Mouse (Mus musculus): Measurements from ENCODE around the gene Tcf7l1.

Tcf7l1 gene

DNA sequence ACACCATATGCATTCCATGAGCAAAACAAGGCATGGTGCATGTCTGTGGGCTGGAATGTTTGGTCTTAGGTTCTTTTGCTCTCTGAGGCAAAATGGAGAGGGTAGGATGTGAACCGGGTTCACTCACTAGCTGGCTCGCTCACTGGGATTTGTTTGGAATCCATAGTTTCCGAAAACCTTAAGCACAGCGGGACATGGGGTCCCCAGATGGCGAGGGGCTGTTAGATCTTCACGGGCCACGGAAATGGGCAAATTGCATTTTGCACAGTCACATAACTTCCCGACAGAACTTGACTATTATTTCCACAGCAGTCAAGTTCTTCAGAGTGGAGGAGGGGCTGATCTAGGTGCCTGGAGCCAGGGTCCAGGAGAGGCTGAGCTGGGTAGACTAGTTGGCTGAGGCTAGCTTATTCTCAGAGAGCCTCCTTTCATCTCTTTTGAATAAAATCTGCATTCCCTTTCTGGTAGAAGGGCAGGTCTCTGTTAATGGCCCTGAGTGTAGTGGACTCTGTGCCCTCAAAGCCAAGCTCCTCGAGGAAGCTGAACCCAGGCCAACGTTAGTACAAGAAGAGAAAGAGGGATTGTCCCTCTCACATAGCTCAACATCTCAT lies 78.1 kb downstream of the Tcf7l1 start:
- no peak for DNase-seq (ENCODE audit: low read depth in 1 of 2, low spot score in 2 of 2)

DNA sequence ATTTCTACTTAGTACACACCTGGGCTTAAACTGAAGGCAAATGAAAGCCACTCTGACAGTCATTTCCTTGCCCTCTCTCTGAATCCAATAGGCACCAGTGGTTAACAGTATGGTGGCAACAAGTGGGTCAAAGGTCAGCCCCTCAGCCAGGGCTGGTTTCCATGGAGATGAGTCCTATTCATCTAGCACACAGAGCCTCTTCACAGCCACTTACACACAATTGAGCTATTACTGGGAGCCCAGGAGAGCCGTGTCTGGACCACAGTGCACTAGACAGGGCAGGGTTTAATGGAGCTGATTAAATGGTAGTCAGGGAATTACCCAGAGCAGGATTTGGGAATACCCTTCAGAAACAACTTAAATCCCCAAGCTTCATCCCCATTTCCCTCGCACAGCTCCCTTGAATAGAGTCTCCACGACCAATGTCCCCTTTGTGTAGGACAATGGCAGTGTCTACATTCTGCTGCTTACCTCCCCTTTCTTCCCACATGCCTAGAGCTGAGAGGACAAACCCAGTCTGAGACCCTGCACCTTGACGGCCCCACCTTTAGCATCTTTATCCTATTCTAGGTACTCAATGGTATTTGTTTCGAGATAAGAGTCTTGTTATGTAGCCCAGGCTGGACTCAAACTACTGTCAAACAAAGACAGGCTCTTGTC lies 89.5 kb downstream of the Tcf7l1 start:
- DNase-seq (ENCODE audit: low read depth in 1 of 2, low spot score in 2 of 2): no peak

DNA sequence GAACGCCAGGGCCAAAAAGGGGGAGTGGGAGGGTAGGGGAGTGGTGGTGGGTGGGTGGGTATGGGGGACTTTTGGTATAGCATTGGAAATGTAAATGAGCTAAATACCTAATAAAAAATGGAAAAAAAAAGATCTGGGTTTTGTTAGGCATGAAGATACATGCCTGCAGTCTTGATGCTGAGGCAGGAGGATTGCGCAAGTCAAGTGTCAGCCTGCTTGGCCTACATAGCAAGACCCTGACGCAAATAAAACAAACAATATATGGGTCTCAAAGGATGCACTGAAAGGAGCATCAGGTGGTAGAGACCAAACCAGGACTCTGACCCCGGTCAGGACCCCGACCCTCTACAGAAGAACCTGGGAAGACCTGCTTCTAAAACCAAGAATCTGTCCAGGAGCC lies 90.5 kb downstream of the Tcf7l1 start:
- DNase-seq (ENCODE audit: low read depth in 1 of 2, low spot score in 2 of 2): no peak

DNA sequence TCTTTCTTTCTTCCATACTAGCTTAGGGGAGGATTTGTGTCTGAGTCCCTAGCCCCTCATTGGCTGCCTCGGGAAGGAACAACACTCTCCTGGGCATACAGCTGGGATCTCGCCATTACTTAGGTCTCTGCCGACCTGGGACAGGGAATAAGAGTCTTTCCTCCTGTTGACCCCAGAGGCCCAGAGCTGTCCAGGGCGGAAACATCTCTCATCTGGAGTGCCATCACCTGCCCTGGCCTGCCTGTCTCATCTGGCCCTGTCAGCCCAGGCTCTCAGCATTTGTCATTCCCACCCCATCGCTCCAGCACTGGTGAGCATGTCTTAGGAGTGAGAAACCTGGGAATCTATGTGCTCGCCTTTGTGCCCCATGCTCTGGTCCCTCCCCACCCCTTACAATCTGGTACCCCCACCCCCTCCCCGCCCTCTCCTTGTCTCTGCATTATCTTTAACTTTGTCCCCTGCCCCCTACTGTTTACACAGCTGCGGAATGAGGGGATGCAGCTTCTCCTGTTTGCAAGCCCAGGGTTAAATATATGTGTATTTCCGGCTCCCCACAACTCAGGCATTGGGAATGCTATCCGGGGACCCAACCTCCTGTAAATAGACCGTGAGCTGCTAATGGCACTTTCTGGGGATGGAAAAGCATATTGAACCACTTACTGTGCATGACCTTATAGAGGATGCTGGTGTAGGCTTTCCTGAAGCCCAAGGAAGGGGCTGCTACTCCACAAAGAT lies 92.3 kb downstream of the Tcf7l1 start:
- no peak for DNase-seq (ENCODE audit: low read depth in 1 of 2, low spot score in 2 of 2)

DNA sequence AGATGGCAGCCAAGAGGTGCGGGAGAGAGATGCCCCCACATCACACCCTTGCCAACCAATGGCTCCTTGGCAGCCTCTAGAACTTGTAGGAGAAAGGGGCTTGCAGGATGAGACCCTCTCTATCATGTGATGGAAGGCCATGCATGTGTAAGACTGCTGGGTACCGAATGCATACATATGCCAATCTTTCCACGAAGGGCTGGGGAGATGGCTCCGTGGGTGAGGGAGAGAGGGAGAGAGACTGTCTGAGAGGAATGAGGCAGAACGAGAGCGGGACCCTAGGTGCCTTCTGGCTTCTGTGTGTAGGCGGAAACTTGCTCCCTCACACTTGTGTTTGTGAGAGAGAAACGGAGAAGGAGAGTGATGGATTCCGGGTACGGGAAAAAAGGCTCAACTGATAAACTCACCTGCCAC lies 94.3 kb downstream of the Tcf7l1 start:
- DNase-seq (ENCODE audit: low read depth in 1 of 2, low spot score in 2 of 2): no peak

DNA sequence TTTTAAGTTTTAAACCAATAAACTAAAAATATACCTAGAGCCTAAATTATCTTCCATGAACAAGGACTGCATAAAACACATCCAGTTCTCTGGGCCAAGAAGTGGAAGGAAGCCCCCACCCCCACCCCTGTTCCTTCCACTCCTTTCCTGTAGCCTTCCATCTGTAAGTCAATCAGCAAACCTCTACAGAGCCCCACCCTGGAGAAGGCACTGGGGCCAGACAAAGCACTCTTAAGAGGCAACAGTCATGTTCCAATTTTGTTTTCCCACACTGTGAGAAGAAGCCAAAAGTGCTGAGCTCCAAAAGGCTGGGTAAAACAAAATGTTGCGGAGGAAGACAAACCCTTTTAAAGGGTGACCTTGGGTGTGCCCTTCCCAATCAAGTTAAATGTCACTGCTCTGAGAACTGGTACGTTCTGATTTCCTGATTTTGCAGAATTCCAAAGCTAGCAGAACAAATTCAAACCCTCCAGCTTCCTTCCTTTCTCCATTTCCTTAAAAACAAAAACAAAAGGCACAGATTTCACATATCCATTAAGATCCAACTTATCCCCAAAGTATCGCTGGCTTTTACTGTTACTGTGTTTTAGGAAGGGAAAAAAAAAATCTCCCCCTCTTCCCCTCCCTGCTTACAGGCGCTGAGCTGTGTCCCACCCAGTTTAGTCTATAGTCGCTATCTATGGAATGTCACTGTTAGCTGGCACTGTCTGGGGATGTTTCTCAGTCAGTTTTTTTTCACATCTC lies 94.8 kb downstream of the Tcf7l1 start:
- no peak for DNase-seq (ENCODE audit: low read depth in 1 of 2, low spot score in 2 of 2)

DNA sequence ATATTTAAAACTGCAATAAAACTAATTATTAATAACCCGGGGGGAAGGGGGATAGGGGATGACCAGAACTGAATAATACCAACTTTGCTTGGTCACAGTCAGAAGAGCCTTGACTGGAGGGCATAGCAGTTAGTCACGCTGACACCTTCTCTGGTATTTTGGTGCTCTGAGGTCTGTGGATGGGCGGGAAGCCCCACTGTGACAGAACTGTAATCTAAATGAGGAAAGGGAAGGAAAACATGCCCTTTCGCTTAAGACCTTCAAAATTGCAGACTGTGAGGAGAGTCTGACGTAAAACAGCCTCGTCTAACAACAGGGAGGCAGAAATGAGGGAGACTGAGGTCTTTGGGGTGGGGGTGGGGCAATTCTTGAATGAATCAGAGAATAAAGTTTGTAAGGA lies 96.6 kb downstream of the Tcf7l1 start:
- no peak for DNase-seq (ENCODE audit: low read depth in 1 of 2, low spot score in 2 of 2)

DNA sequence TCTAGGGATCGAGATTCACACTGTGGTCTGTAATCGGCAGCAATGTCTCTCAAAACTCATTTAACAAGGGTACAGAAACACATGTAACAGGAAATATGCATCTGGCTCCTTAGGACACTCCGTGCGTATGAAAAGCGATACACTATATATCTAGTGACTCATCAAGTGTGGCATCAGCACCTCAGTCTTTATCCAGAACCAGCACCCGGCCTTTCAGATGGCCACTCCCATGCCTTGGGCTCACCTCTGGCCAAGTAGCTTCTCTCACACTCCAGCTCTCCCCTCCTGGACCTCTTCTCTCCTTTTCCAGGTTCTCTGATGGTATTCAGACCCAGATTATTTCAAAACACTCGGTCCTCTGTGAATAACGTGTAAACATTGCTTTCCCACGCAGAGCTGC lies 97.5 kb downstream of the Tcf7l1 start:
- DNase-seq (ENCODE audit: low read depth in 1 of 2, low spot score in 2 of 2): no peak

DNA sequence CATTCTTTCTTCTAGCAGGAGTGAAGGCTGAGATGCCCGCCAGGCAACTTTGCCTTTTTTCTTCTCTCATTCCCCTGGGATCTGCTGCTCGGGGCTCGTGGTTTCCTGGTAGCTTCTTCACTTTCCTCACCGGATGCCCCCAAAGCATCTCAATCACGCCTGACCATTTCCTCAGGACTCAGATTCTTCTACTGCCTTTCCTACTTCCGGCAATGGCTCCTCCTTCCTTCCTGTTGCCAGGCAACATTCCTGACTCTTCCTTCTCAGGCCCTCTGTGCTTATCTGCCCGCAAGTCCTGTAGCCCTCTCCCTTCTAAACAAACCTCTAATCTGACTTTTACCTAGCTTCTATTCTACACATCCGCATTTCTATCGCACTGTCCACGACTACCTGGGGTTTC lies 98.5 kb downstream of the Tcf7l1 start:
- DNase-seq (ENCODE audit: low read depth in 1 of 2, low spot score in 2 of 2): no peak

DNA sequence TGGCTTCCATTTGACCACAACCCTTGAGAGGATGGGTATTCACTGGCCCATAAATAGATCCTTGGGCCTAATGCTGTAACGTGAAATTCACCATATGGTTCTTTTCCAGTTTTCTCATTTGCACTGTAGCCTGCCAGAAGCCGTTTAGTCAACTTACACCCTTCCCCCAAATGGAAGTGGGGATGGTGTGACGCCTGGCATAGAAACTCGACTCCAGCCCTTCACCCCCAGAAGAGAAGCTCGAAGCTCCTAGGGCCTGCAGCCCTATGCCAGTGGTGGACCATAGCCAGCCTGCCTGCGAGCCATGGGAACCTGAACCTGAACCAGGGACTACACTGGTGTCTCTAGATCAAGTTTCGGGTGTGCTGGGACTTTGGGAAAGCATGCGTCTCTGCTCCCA lies 99.1 kb downstream of the Tcf7l1 start:
- no peak for DNase-seq (ENCODE audit: low read depth in 1 of 2, low spot score in 2 of 2)

DNA sequence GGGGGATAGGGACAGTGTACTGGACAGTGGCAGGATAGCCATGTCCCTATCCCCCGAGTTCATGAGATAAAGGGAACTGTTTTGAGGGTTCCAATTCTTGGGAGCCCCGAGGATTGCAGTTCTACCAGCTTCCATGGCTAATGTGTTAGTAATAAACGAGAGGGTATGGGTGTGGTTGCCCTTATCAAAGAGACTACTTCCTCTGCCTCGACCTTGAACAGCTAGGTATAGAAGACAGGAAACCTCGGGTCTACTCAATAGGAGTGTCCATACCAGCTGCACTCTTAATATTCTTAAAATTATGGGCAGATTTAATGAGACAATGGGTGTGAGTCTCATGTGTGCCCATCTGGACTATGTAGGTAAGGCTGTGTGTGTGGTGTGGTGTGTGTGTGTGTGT lies 100.0 kb downstream of the Tcf7l1 start:
- no peak for DNase-seq (ENCODE audit: low read depth in 1 of 2, low spot score in 2 of 2)

DNA sequence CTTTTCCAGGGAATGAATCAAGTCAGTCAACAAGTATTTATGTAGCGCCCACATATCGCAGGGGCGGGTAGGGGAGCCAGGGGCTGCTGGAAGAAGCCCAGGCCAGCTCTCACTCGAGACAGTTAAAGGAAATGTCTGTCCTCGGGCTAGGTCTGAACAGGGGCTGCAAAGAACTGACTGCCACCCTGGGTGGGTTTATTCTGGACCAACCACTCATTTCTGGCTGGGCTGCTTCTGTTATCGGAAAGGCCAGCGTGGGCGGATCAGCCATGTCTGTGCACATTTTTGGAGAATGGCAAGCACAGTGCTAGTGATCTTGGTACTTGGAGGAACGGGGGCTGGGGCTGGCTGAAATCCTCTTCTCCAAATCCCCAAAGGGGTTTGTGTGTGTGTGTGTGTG lies 103.9 kb downstream of the Tcf7l1 start:
- no peak for DNase-seq (ENCODE audit: low read depth in 1 of 2, low spot score in 2 of 2)

DNA sequence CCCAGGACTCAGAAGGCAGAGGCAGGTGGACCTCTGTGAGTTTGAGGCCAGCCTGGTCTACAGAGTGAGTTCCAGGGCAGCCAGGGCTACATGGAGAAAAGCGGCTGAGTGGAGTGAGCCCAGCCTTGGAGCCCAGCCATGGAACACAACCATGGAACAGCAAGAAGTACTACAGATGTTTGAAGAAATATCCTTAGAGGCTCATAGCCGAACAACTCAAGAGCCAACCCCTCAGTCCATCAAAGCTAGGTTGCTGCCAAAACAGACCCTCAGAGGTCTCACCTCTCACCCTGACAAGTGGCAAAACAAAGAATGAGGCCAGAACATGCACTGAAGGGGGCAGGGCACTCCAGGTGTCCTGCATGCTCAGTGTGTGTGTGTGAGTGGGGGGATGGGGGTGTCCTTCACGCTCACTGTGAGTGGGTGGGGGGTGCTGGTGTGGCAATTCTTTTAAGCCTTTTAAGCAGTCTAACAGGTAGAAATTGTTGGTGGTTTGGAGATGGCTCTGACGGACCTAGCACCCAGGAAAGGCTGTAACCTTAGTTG lies 104.7 kb downstream of the Tcf7l1 start:
- no peak for DNase-seq (ENCODE audit: low read depth in 1 of 2, low spot score in 2 of 2)

DNA sequence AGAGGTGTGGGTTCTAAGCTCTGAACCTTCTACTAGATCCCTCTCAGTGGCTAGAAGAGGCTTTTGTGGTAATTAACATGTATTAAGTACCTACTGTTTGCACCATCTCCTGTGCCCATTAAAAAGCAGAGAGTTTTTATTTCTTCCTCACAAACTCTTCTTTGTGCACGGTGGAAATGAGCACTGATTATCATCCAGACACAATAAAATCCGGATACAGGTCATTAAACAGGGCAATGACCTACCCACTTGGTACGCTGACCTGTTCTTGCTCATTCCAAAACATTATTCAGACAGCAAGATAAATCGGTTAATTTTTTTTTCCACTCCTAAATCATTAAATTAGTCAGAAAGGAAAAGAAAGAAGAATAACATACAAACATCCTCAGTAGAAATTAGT lies 106.8 kb downstream of the Tcf7l1 start:
- no peak for DNase-seq (ENCODE audit: low read depth in 1 of 2, low spot score in 2 of 2)

DNA sequence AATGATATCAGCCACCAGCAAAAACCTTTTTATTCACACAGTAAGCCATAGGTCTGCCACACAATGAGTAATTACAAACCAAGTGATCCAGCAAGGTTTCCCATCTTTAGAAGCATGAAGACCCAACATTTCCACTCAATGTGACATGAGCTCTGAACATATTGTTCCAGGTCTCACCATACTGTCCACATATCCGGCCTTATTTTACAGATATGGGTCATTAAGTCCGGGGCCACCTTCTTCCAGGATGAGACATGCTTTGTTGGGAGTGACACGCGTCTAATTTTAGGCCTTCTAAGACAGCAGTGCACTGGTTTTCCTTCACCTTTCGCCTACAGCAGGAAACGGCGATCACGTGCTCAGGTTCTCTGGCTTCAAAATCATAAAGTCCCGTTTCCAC lies 108.1 kb downstream of the Tcf7l1 start:
- DNase-seq (ENCODE audit: low read depth in 1 of 2, low spot score in 2 of 2): no peak

DNA sequence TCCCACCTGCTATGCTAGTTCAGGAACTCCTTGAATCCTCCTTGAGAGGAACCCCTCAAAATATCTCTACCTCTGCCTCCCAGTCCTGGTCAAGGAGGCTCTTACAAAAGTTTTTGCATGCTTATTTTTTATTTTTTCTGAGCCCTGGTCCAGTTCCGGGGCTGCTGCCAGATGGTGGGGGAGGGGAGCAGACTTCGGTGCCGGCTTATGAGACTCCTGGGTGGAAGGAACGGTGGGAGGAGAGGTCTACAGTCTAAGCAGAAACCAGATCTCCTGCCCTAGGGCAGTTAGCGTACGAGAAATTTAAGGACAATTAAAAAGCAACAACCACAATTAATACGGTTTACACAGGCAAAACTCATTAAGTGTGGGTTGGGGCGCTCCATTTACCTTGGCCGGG lies 110.4 kb downstream of the Tcf7l1 start:
- DNase-seq (ENCODE audit: low read depth in 1 of 2, low spot score in 2 of 2): no peak

DNA sequence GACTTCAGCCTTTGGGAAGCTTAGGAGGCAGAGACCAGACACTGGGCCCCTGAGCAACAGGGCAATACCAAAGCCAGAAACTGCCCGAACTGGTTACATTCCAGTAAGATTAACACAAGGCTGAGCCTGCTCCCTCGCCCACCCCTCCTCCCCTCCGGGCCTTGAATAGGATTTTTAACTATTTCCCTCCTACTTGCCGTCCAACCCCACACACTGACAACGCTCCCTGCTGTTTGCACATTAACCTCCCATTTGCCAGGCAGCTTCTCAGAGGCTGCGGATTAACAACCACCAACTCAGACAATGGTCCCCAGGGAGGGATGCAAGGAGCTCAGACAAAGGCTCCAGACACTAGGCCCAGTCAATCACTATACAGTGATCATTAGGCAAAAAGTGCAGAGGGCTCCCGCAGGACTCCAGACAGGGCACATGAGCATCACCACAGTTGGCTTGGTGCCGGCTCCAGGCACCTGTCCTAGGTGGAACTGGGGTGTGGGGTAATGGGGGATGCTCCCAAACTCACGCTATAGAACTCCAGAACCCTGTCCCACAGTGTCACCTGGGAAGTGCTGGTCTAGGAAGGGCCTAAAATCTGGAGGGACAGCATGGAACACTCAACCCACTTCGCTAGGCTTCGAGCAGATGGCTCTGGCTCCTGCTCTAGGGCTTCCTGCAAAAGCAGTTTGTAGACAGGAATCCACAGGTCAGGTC lies 111.4 kb downstream of the Tcf7l1 start:
- DNase-seq (ENCODE audit: low read depth in 1 of 2, low spot score in 2 of 2): no peak

DNA sequence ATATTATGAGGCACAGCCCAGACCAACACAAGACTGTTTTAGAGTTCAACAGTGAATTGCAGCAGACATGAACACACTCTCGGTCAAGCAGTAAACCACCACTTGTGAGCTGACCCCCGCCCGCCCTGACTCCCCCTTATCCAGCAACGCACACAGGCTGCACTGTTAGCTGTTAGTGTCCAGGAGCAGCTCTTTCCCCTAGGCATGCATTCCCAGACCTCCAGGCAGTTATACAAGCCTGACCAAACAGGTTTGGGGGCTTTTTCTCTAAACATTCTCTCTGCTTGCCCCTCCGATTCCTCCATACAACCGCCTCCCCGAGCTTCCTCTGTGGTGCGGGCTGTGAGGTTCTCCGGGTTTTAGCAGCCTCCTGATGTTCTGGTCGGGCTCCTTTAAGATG lies 112.0 kb downstream of the Tcf7l1 start:
- DNase-seq (ENCODE audit: low read depth in 1 of 2, low spot score in 2 of 2): no peak

DNA sequence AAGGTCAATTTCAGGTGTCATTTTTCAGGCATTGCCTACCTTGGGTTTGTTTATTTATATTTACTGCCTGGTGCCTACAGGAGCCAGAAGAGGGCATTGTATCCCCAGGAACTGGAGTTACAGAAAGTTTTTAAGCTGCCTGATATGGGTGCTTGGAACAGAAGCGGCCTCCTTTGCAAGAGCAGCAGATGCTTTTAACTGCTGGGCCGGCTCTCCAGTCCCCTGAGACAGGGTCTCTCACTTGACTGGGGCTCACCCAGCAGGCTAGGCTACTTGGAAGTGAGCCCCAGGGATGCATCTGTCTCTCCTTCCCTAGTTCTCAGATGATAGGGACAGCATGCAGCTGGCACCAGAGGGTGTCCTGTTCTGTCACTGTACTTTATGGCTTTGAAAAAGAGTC lies 112.7 kb downstream of the Tcf7l1 start:
- DNase-seq (ENCODE audit: low read depth in 1 of 2, low spot score in 2 of 2): no peak

DNA sequence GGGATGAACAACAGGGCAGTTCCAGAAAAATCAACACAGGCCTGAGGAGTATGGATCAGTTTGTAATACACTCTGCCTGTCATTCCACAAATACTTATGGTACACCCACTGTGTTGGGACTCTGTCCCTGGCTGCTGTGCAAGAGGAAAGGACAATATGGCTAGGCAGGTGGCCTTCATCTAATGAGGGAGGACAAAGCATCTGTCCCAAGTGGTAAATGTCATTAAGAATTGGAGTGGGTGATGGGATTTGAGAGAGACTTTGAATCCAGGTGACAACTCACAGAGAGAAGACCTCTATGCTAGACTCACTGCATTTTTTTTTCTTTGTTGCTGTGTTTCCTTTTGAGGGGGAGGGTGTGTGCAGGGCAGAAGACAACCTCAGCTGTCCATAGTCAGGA lies 115.3 kb downstream of the Tcf7l1 start:
- DNase-seq (ENCODE audit: low read depth in 1 of 2, low spot score in 2 of 2): no peak

DNA sequence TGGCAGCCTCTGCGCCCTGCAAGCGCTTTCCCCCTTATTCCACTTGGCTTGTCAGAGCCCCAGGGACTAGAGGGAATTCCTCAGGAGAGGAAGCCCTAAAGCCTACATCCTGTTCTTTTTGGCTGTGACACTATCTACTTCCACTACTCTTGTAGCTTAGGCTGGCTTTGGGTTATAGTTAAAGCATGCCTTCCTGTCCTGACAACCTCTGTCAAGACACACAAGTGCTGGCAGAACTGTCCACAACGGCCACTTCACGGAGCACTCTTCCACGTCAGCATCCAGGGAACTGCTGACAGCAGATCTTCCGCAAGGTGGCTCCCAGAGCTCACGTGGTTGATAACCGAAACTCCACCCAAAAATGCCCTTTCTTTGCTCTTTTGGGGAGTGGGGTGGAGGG lies 117.9 kb downstream of the Tcf7l1 start:
- DNase-seq (ENCODE audit: low read depth in 1 of 2, low spot score in 2 of 2): no peak
